Mouse (Mus musculus) CH12.LX (cell line): ENCODE results near the gene Ndufs1. TPM values are rescaled to one million over a fixed set of nuclear protein-coding genes. Genes with fewer than 3 reads are reported as not detected.

ENCODE experiments used
- DNase-seq: peaks from one replicate; pipeline ENCODE4 v3.0.0-alpha.2; 2013; ENCODE audit errors: extremely low read depth
- H3K27ac ChIP-seq: 2 replicates; pipeline ENCODE4 v1.5.1; 2012; ENCODE audit warnings: low read depth, mild to moderate bottlenecking, control low read depth, moderate library complexity; ENCODE audit not compliant: insufficient read depth
- H3K27me3 ChIP-seq: replicated peaks from 2 replicates; pipeline ENCODE3; 2012; ENCODE audit warnings: inconsistent platforms
- H3K36me3 ChIP-seq, 2 experiments: replicated peaks in 1 of 2; 2 replicates each; pipeline versions ENCODE3 to v1.6.1; 2012; ENCODE audit warnings: inconsistent platforms in 1 of 2, low read length in 1 of 2, mild to moderate bottlenecking in 1 of 2, mixed read lengths in 1 of 2, moderate library complexity in 1 of 2; ENCODE audit not compliant: control insufficient read depth in 1 of 2, insufficient read depth in 1 of 2
- H3K4me1 ChIP-seq, 2 experiments: 2 replicates each; pipeline ENCODE4 v1.6.1; 2012; ENCODE audit warnings: inconsistent platforms in 1 of 2, moderate library complexity in 1 of 2; ENCODE audit not compliant: insufficient read depth in 2 of 2, control insufficient read depth in 1 of 2
- H3K4me2 ChIP-seq: 2 replicates; pipeline ENCODE4 v1.6.1; 2012; ENCODE audit warnings: low read depth, mild to moderate bottlenecking, control low read depth; ENCODE audit not compliant: poor library complexity, insufficient read depth, severe bottlenecking
- H3K4me3 ChIP-seq, 3 experiments: fragments of 150-350 bp in 1 of 3; sonication (generic) in 1 of 3; replicated peaks in 1 of 3; 2 replicates each; pipeline versions ENCODE3 to v1.5.1; 2011 to 2012; ENCODE audit warnings: low read depth in 2 of 3, low read length in 2 of 3, mild to moderate bottlenecking in 2 of 3, moderate library complexity in 2 of 3, control low read depth in 1 of 3, improper control_type of control experiment in 1 of 3, inconsistent platforms in 1 of 3, mixed read lengths in 1 of 3; ENCODE audit not compliant: poor library complexity in 1 of 3
- H3K79me2 ChIP-seq: replicated peaks from 2 replicates; pipeline ENCODE4 v1.6.1; 2012; ENCODE audit warnings: mild to moderate bottlenecking, moderate library complexity; ENCODE audit not compliant: control insufficient read depth, poor library complexity, insufficient read depth, severe bottlenecking; ENCODE audit errors: extremely low read depth
- H3K9ac ChIP-seq: 2 replicates; pipeline ENCODE4 v1.6.1; 2012; ENCODE audit warnings: low read depth, mild to moderate bottlenecking, control low read depth, moderate library complexity; ENCODE audit not compliant: insufficient read depth
- H3K9me3 ChIP-seq: replicated peaks from 2 replicates; pipeline ENCODE3; 2012; ENCODE audit warnings: low read length, inconsistent platforms, mixed read lengths
- BHLHE40 ChIP-seq: IDR thresholded peaks from 2 replicates; pipeline ENCODE4 v1.6.1; 2011; ENCODE audit warnings: mild to moderate bottlenecking, low read depth, low read length, improper control_type of control experiment
- CHD1 ChIP-seq: IDR thresholded peaks from 2 replicates; pipeline ENCODE4 v1.6.1; 2012; ENCODE audit warnings: low read depth, low read length, improper control_type of control experiment, inconsistent platforms
- CHD2 ChIP-seq: IDR thresholded peaks from 2 replicates; pipeline ENCODE4 v1.6.1; 2011; ENCODE audit warnings: low read length, improper control_type of control experiment
- CTCF ChIP-seq, 2 experiments: IDR thresholded peaks in 1 of 2; conservative IDR thresholded peaks in 1 of 2; 2 replicates each; pipeline ENCODE4 v1.5.1; 2011 to 2012; ENCODE audit warnings: low read depth in 2 of 2, low read length in 2 of 2, improper control_type of control experiment in 1 of 2, inconsistent platforms in 1 of 2, mild to moderate bottlenecking in 1 of 2, moderate library complexity in 1 of 2
- E2F4 ChIP-seq: IDR thresholded peaks from 2 replicates; pipeline ENCODE4 v1.6.1; 2011; ENCODE audit warnings: low read depth, low read length, improper control_type of control experiment; ENCODE audit not compliant: insufficient replicate concordance
- ELF1 ChIP-seq: IDR thresholded peaks from 2 replicates; pipeline ENCODE4 v1.6.1; 2014; ENCODE audit warnings: low read depth, mild to moderate bottlenecking, inconsistent platforms, low read length, improper control_type of control experiment
- GABPA ChIP-seq: IDR thresholded peaks from 2 replicates; pipeline ENCODE4 v1.6.1; 2012; ENCODE audit warnings: low read depth, low read length, improper control_type of control experiment, inconsistent platforms; ENCODE audit not compliant: insufficient replicate concordance
- IRF4 ChIP-seq: IDR thresholded peaks from 2 replicates; pipeline ENCODE4 v1.6.1; 2014; ENCODE audit warnings: low read depth, mild to moderate bottlenecking, inconsistent platforms, low read length, improper control_type of control experiment
- JUN ChIP-seq: IDR thresholded peaks from 2 replicates; pipeline ENCODE4 v1.6.1; 2011; ENCODE audit warnings: low read depth, mild to moderate bottlenecking, low read length, improper control_type of control experiment, moderate library complexity; ENCODE audit not compliant: insufficient read depth
- MAX ChIP-seq: IDR thresholded peaks from 2 replicates; pipeline ENCODE4 v1.6.1; 2011; ENCODE audit warnings: low read length, improper control_type of control experiment
- MEF2A ChIP-seq: IDR thresholded peaks from 2 replicates; pipeline ENCODE4 v1.6.1; 2014; ENCODE audit warnings: low read depth, mild to moderate bottlenecking, inconsistent platforms, low read length, improper control_type of control experiment, borderline replicate concordance
- MXI1 ChIP-seq: IDR thresholded peaks from 2 replicates; pipeline ENCODE4 v1.6.1; 2011; ENCODE audit warnings: mild to moderate bottlenecking, low read depth, low read length, improper control_type of control experiment
- MYC ChIP-seq: IDR thresholded peaks from 2 replicates; pipeline ENCODE4 v1.6.1; 2011; ENCODE audit warnings: low read depth, mild to moderate bottlenecking, improper control_type of control experiment, low read length
- NELFE ChIP-seq: IDR thresholded peaks from 2 replicates; pipeline ENCODE4 v1.6.1; 2011; ENCODE audit warnings: low read depth, low read length, improper control_type of control experiment
- PAX5 ChIP-seq: IDR thresholded peaks from 2 replicates; pipeline ENCODE4 v1.6.1; 2012; ENCODE audit warnings: low read length, inconsistent platforms, mixed read lengths
- POLR2A ChIP-seq: IDR thresholded peaks from 2 replicates; pipeline ENCODE4 v1.6.1; 2011; ENCODE audit warnings: low read depth, mild to moderate bottlenecking, improper control_type of control experiment, low read length
- POLR2AphosphoS2 ChIP-seq: IDR thresholded peaks from 2 replicates; pipeline ENCODE4 v1.6.1; 2011; ENCODE audit warnings: low read depth, low read length, improper control_type of control experiment
- RCOR1 ChIP-seq: conservative IDR thresholded peaks from 2 replicates; pipeline ENCODE4 v1.6.1; 2012; ENCODE audit warnings: low read depth, mild to moderate bottlenecking, inconsistent platforms, low read length, improper control_type of control experiment
- SIN3A ChIP-seq: IDR thresholded peaks from 2 replicates; pipeline ENCODE4 v1.6.1; 2012; ENCODE audit warnings: low read length, improper control_type of control experiment, inconsistent platforms
- TBP ChIP-seq: conservative IDR thresholded peaks from 2 replicates; pipeline ENCODE4 v1.6.1; 2011; ENCODE audit warnings: low read depth, low read length, improper control_type of control experiment
- UBTF ChIP-seq: IDR thresholded peaks from 2 replicates; pipeline ENCODE4 v1.6.1; 2012; ENCODE audit warnings: low read depth, mild to moderate bottlenecking, inconsistent platforms, low read length, improper control_type of control experiment, moderate library complexity
- USF2 ChIP-seq: conservative IDR thresholded peaks from 2 replicates; pipeline ENCODE4 v1.6.1; 2011; ENCODE audit warnings: low read depth, low read length, improper control_type of control experiment
- ZC3H11A ChIP-seq: IDR thresholded peaks from 2 replicates; pipeline ENCODE4 v1.6.1; 2012; ENCODE audit warnings: low read depth, mild to moderate bottlenecking, inconsistent platforms, low read length, improper control_type of control experiment
- ZKSCAN1 ChIP-seq: IDR thresholded peaks from 2 replicates; pipeline ENCODE4 v1.6.1; 2012; ENCODE audit warnings: low read depth, inconsistent platforms, low read length, improper control_type of control experiment, borderline replicate concordance
- ZMIZ1 ChIP-seq: IDR thresholded peaks from 2 replicates; pipeline ENCODE4 v1.6.1; 2012; ENCODE audit warnings: low read depth, mild to moderate bottlenecking, inconsistent platforms, low read length, improper control_type of control experiment
- ZNF384 ChIP-seq: IDR thresholded peaks from 2 replicates; pipeline ENCODE4 v1.6.1; 2012; ENCODE audit warnings: low read depth, low read length, improper control_type of control experiment, inconsistent platforms
- dilution Hi-C: fragments of 300-500 bp; cut with MboI; formaldehyde crosslinking; loops from 2 replicates; pipeline ENCODE4 v1.14.3; 2020; ENCODE audit warnings: low sequenced_read_pairs; ENCODE audit not compliant: extremely low pct_unique_long_range_greater_than_20kb, extremely low pct_ligation_motif_present
- in situ Hi-C: fragments of 300-500 bp; cut with MboI; formaldehyde crosslinking; loops from 3 replicates; pipeline ENCODE4 v1.14.3; 2019; ENCODE audit warnings: low sequenced_read_pairs, low pct_ligation_motif_present, low pct_unique_long_range_greater_than_20kb, mixed read lengths
- polyA plus RNA-seq: library from polyadenylated mRNA; unstranded; fragments of >175 nt; gene quantifications from 2 replicates; pipeline ENCODE4 v1.2.1, GENCODE M21; 2012; ENCODE audit warnings: low read depth; ENCODE audit not compliant: insufficient read length
- total RNA-seq, 2 experiments: library from RNA; depleted of rRNA; stranded (reverse); fragments of 300-350 nt in 1 of 2; fragments of >200 nt in 1 of 2; gene quantifications; 2 replicates each; pipeline ENCODE4 v1.2.3; 2012 to 2014

Ndufs1 gene
- total and polyA plus RNA-seq, 3 experiments, result 56.9 to 139 (median 104) TPM

GRCm38 (mm10) chr1:63213478-63214270 lies 37.0 kb upstream of the Ndufs1 start:
- H3K27me3 ChIP-seq, result no peaks in the 10 kb centered on the region
- H3K27ac ChIP-seq, result no peak overlapping the region
- no peak overlapping the region for H3K4me3 ChIP-seq
- no peak overlapping the region for H3K9ac ChIP-seq
- H3K79me2 ChIP-seq, result no peaks in the 10 kb centered on the region
- H3K4me2 ChIP-seq, result no peak overlapping the region
- no peak for DNase-seq
- H3K9me3 ChIP-seq, result no peaks in the 10 kb centered on the region
- H3K36me3 ChIP-seq, result no peaks in the 10 kb centered on the region
- in situ Hi-C loops (no loop called here), dilution Hi-C loops (no loop called here)
- no peaks in the 10 kb centered on the region for H3K4me1 ChIP-seq
- TF ChIP-seq NELFE (no peak), MYC (no peak), TBP (no peak), IRF4 (no peak), SIN3A (no peak), POLR2AphosphoS2 (no peak), USF2 (no peak), ZC3H11A (no peak), MXI1 (no peak), UBTF (no peak), MEF2A (no peak), ZMIZ1 (no peak), MAX (no peak), JUN (no peak), POLR2A (no peak), ZNF384 (no peak), PAX5 (no peak), ZKSCAN1 (no peak), CTCF (conservative IDR thresholded peaks at IDR 0.05 in 1 of 2, IDR thresholded peaks at IDR 0.05 in 1 of 2; ENCODE audit: low read depth in 2 of 2, low read length in 2 of 2) (no peak)

GRCm38 (mm10) chr1:63209861-63210529 lies 33.4 kb upstream of the Ndufs1 start:
- H3K4me2 ChIP-seq, result no peak overlapping the region
- in situ Hi-C loops (no loop called here), dilution Hi-C loops (no loop called here)
- no peak overlapping the region for H3K27ac ChIP-seq
- H3K27me3 ChIP-seq, result no peaks in the 10 kb centered on the region
- peaks cover 0 to 1% of the 10 kb centered on the region in 2 experiments; a peak in 2 of 4 replicates for H3K4me1 ChIP-seq
- no peak for TF ChIP-seq SIN3A
- TF ChIP-seq CHD2, result no peak
- TF ChIP-seq E2F4, result no peak
- no peak for TF ChIP-seq JUN
- TF ChIP-seq CHD1, result no peak
- TF ChIP-seq GABPA, result no peak
- no peak for TF ChIP-seq ZMIZ1
- TF ChIP-seq MYC, result no peak
- no peak for TF ChIP-seq MEF2A
- TF ChIP-seq CTCF (conservative IDR thresholded peaks at IDR 0.05 in 1 of 2, IDR thresholded peaks at IDR 0.05 in 1 of 2; ENCODE audit: low read depth in 2 of 2, low read length in 2 of 2), result no peak
- no peak for TF ChIP-seq ELF1
- TF ChIP-seq BHLHE40, result no peak
- TF ChIP-seq RCOR1, result no peak
- TF ChIP-seq, all 38 proteins: peak for 0
- Histone ChIP-seq H3K9me3 (no peaks in the 10 kb centered on the region), H3K4me3 (no peak overlapping the region), H3K79me2 (no peaks in the 10 kb centered on the region), H3K9ac (no peak overlapping the region), H3K36me3 (no peaks in the 10 kb centered on the region)
- no peak for DNase-seq
